Mouse (Mus musculus) lung, postnatal 25 days (tissue): ENCODE results near the gene Nr6a1.

ENCODE experiments used
- DNase-seq: peaks from one replicate; pipeline ENCODE4 v3.0.0; 2022; ENCODE audit warnings: low spot score

The Nr6a1 gene

DNA sequence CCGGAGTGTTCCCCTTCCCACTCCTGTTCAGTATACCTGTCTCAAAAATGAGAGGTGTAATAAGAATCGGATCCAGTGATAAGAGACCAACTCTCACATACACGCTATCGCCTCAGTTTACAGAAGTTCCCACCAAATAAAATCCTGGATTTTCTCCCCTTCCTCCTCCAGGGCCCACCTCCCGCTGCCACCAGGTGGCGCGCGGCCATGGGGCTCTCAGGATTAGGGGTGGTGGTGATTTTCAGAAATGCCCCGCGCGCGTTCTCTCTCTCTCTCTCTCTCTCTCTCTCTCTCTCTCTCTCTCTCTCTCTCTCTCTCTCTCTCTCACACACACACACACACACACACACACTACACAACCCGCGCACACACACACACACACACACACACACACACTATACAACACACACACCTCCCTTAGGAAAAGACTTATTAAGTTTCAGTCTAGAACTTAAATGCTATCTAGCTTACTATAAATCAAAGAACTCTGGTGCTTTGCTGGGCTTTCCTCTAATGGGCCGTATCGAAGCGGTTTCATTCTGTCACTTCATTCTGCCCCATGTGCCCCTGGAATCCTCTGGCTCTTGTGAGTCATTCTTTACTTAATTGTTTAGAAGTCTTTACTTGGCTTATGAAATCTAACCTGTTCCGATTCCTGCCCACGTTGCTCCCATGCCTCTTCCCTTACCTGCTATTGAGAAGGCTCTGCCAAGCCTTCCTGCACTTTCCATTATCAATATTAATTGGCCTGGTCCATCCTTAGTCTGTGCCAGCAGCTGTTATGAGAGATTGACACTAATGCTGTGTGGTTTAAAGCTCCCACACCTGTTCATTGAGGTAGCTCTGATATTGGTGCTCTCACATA is at the start of gene Nr6a1:
Nr6a1 (minus strand) TSS at position 574 of the 865 bp plus-strand sequence.
- DNase-seq, result peak; percentile 66

DNA sequence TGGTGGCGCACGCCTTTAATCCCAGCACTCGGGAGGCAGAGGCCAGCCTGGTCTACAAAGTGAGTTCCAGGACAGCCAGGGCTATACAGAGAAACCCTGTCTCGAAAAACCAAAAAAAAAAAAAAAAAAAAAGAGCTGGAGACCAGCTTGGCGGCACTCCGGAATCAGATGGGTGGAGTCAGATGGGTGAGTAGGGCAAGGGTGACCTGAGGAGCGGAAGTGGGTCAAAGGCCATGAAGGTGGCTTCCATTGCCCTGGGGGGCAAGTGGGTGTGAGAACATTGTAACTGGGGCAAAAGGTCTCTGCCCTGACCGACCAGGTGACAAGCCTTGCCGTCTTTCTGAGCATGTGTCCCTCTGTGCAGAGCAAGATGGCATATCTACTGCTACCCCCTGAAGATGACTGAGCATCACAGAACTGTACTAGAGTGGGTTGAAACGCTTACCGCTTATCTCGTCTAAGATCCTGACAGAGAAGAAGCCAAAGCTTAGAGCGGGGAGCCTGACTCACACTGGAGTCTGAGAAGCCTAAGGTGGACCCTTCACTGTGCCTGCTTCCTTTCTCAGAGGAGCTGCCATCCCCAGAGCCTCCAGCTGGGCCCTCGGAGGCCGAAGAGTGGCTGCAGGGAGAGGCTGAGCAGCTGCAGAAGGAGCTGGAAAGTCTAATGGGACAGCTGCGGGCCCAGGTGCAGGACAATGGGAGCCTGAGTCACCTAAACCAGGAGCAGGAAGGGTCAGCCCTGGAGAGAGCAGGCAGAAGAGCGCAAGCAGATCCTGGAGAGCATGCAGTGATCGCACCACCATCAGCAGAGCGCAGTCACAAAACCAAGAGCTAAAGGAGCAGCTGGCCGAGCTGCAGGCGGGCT is 48.7 kb upstream of the Nr6a1 start:
- no peak for DNase-seq

DNA sequence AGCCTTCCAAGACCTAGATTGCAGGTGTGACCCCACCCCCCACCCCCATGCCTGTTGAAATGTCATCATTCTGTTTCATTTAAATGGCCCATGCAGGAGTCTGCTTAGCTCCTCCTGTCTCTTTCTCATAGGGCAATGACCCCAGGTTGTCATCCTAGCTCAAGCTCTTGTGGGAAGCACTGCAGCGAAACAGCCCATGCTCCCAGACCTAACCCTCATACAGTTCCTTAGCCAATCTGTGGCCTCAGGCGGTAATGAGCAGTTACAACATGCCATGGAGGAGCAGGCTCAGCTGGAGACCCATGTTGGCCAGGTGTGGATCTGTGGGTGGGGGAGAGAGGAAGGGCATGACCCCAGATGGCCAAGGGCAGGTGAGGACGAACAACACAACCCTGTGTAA is 47.7 kb upstream of the Nr6a1 start:
- no peak for DNase-seq

DNA sequence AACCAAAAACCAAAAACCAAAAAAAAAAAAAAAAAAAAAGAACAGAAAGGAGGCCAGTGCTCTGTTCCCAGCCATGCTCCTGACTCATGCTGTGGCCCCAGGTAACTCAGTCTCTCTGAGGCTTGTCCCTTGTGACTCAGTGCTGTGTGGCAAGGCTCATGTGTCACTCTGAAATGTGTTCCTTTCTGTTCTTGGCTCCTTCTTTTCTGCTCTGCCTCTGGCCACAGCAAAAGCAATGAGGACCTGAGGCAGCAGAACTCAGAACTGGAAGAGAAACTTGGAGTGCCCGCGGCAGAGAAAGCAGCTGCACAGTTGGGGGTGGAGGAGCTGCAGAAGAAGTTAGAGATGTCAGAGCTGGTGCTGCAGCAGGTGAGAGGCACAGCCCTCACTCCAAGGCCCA is 46.7 kb upstream of the Nr6a1 start:
- no peak for DNase-seq

GRCm38 (mm10) chr2:38973701-38974100 is 46.2 kb upstream of the Nr6a1 start:
- no peak for DNase-seq

GRCm38 (mm10) chr2:38973223-38973622 is 45.7 kb upstream of the Nr6a1 start:
- DNase-seq, result no peak

DNA sequence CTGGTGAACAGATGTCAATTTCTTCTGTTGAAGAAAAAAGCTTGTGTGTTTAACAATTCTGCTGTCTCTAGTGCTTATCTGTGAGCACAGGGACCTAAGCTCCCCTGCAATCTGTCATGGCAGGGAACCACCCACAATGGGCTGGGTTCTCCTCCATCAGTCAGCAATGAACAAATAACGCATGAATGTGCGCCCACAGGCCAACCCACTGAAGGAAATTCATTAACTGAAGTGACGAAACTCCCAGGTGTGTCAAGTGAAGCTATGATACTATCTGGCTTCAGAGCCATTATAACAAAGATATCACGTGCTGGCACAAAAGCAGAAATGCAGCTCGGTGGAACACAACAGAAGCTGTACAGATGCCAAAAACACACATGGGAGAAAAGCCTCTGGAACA is 42.6 kb upstream of the Nr6a1 start:
- DNase-seq, result no peak

DNA sequence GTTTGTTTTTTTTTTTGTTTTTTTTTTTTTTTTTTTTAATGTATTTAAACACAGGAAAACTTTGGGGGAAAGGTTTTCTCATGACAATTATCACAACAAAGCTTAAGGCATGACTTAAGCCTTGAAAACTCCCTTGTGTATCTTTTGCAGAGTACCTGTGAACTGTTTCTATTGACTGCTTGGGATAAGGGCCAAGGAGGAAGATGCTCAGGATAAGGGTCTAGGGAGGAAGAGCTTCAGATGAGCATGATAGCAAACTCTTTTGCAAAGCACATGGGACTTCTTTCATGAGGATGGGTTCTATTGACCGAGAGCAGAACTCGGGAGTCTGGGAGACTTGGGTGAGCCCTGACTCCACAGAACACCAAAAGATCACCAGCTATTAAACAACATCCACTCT is 42.2 kb upstream of the Nr6a1 start:
- DNase-seq, result no peak

GRCm38 (mm10) chr2:38964198-38964597 is 36.7 kb upstream of the Nr6a1 start:
- no peak for DNase-seq

DNA sequence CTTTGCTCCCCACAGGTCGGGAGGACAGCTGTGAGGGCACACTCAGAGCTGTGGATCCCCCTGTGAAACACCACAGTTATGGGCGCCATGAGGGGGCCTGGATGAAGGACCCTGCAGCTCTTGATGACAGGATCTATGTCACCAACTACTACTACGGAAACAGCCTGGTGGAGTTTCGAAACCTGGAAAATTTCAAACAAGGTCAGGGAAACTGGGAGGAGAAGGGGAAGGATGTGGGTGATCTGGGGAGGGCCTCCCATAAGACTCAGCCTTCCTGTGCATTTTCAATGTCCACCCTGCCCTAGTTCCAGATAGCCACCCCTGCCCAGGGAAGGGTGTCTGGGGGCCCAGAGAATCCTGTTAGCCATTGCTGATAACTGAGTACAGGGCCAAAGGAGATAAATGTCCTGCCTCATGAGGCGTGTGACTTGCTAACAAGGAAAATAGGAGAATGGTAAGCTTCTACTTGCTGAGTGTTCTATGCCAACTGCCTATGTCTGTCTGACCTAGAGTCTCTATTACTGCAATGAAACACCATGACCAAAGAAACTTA is 30.3 kb upstream of the Nr6a1 start:
- DNase-seq, result no peak

GRCm38 (mm10) chr2:38956062-38956461 is 28.6 kb upstream of the Nr6a1 start:
- DNase-seq, result no peak

DNA sequence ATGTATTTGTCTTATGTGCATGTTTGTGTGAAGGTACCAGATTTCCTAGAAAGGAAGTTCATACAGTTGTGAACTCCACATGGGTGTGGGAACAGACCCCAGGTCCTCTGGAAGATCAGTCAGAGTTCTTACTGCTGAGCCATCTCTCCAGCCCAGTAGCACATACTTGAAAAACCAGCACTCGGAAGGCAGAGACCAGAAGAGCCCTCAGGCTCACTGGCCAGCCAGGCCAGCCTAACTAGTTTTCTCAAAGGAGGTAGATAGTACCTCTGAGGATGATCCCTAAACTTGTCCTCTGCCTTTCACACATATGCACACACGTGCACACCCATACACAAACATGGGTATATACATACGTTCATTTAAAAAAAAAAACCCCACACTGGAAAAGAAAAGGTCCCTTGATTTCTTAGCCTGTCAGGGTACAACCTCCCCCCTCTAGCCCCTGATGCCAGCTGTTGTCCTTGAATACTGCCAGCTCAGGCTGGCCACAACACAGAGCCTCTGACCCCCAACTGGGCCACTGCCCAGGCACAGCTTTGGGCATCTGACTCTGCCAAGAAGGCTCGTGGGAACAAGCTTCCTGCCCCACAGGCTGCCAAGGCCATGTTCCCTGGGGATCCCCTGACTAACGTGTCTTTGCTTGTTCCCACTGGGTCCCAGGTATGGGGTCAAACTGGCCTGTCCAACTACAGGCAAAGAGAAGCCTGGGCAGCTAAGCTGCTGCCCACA is 25.8 kb upstream of the Nr6a1 start:
- DNase-seq, result no peak

- DNase-seq, result peak; percentile 91
These were observed 22.8 kb upstream of the Nr6a1 start for GRCm38 (mm10) chr2:38950281-38950719.

- peak; percentile 85 for DNase-seq
These were observed 20.1 kb upstream of the Nr6a1 start for GRCm38 (mm10) chr2:38947566-38947965.

- no peak for DNase-seq
These were observed 17.1 kb upstream of the Nr6a1 start for GRCm38 (mm10) chr2:38944460-38945161.

DNA sequence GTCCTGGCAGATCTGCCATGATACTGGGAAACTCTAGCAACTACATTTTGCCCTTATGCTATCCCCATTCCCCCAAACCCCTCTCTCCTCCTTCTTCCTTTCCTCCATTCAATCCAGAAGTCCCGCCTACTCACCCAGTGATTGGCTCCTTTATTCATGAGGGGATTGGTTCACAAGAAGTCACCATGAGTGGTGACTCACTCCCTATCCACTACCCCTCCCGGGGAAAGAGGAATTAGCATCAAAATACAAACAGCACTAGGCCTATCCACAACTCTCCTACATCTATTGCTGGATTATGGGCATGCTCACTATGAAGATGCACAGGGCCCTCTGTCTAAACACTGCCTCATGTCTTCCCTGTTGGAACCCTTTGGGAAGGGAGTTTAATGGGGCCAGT is 16.5 kb upstream of the Nr6a1 start:
- no peak for DNase-seq

- DNase-seq, result no peak
These were observed 15.7 kb upstream of the Nr6a1 start for GRCm38 (mm10) chr2:38943161-38943560.

DNA sequence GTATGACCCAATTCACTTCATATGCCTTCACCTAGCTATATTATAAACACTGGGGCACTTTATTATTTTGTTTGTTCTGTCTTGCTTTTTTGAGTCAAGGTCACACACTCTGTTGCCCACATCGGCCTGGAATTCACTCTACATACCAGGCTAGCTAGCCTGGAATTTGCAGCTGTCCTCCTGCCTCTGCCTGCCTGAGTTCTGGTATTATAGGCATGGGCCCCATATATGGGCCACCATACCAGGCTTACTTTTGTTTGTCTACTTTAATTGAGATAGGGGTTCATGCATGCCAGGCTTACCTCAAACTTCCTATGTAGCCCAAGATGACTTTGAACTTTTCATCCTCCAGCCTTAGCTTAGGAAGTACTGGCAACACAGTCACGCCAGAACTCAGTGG is 14.4 kb upstream of the Nr6a1 start:
- DNase-seq, result no peak

DNA sequence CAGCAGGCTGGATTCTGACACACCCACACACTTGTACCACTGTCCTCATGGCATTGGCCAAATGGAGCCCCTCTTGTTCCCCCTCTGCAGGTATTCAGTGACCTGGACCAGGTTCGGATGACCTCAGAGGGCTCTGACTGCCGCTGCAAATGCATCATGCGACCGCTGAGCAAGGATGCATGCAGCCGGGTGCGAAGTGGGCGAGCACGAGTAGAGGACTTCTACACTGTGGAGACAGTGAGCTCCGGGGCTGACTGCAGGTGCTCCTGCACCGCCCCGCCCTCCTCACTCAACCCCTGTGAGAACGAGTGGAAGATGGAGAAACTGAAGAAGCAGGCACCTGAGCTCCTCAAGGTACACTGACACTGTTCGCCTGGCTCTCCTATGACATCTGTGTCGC is 13.9 kb upstream of the Nr6a1 start:
- no peak for DNase-seq

DNA sequence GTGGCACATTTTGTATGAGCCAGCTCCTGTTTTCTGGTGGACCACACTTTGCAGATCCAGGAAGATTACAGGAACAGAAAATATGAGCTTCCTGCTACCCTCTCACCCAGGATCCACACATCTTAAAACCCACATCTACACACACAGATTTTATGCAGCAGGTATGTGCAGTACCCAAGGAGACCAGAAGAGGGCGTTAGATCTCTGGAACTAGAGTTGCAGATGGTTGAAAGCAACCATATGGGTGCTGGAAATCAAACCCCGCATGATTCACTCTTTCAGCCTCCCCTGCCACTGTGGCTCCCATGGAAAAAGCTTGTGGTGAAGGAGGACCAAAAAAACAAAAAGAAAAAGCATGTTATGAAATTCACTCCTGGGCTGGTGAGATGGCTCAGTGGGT is 11.6 kb upstream of the Nr6a1 start:
- no peak for DNase-seq

- no peak for DNase-seq
These were observed 10.5 kb upstream of the Nr6a1 start for GRCm38 (mm10) chr2:38938007-38938406.
